Mouse (Mus musculus): ENCODE data around the gene Nrap.

The Nrap gene

GRCm38 (mm10) chr19:56396669-56397621 is 7.1 kb upstream of the Nrap start, which contains the start of gene Casp7:
Gene Casp7, plus strand, starts transcription at chr19:56397129.
- peak; percentile 70 for DNase-seq (ENCODE audit: low read depth, low spot score)

GRCm38 (mm10) chr19:56396227-56396626 is 6.4 kb upstream of the Nrap start:
- DNase-seq (ENCODE audit: low read depth, low spot score): no peak

- no peak for DNase-seq (ENCODE audit: low read depth, low spot score)
Observed at GRCm38 (mm10) chr19:56395183-56395935, 5.5 kb upstream of the Nrap start.

GRCm38 (mm10) chr19:56393311-56393866 is 3.6 kb upstream of the Nrap start:
- DNase-seq (ENCODE audit: low read depth, low spot score): no peak

- DNase-seq (ENCODE audit: low read depth, low spot score): no peak
Observed at GRCm38 (mm10) chr19:56391307-56392046, 1.6 kb upstream of the Nrap start.

GRCm38 (mm10) chr19:56389176-56389575 is 661 bp downstream of the Nrap start:
- no peak for DNase-seq (ENCODE audit: low read depth, low spot score)

GRCm38 (mm10) chr19:56387726-56388302 is 2.0 kb downstream of the Nrap start:
- no peak for DNase-seq (ENCODE audit: low read depth, low spot score)

- no peak for DNase-seq (ENCODE audit: low read depth, low spot score)
Observed at GRCm38 (mm10) chr19:56386095-56386494, 3.7 kb downstream of the Nrap start.

GRCm38 (mm10) chr19:56385546-56385945 is 4.3 kb downstream of the Nrap start:
- no peak for DNase-seq (ENCODE audit: low read depth, low spot score)

GRCm38 (mm10) chr19:56381407-56381806 is 8.4 kb downstream of the Nrap start:
- no peak for DNase-seq (ENCODE audit: low read depth, low spot score)

- DNase-seq (ENCODE audit: low read depth, low spot score): no peak
Observed at GRCm38 (mm10) chr19:56380341-56380740, 9.5 kb downstream of the Nrap start.

GRCm38 (mm10) chr19:56378554-56379172 is 11.2 kb downstream of the Nrap start:
- DNase-seq (ENCODE audit: low read depth, low spot score): no peak

- no peak for DNase-seq (ENCODE audit: low read depth, low spot score)
Observed at GRCm38 (mm10) chr19:56378007-56378406, 11.8 kb downstream of the Nrap start.

- DNase-seq (ENCODE audit: low read depth, low spot score): no peak
Observed at GRCm38 (mm10) chr19:56374011-56374410, 15.8 kb downstream of the Nrap start.

GRCm38 (mm10) chr19:56373246-56373645 is 16.6 kb downstream of the Nrap start:
- DNase-seq (ENCODE audit: low read depth, low spot score): no peak

GRCm38 (mm10) chr19:56372226-56372625 is 17.6 kb downstream of the Nrap start:
- no peak for DNase-seq (ENCODE audit: low read depth, low spot score)

GRCm38 (mm10) chr19:56370389-56371150 is 19.3 kb downstream of the Nrap start:
- DNase-seq (ENCODE audit: low read depth, low spot score): no peak

- no peak for DNase-seq (ENCODE audit: low read depth, low spot score)
Observed at GRCm38 (mm10) chr19:56368912-56369311, 20.9 kb downstream of the Nrap start.

- peak; percentile 67 for DNase-seq (ENCODE audit: low read depth, low spot score)
Observed at GRCm38 (mm10) chr19:56367778-56368177, 22.1 kb downstream of the Nrap start.

GRCm38 (mm10) chr19:56366625-56367024 is 23.2 kb downstream of the Nrap start:
- DNase-seq (ENCODE audit: low read depth, low spot score): peak; percentile 54
